Mouse (Mus musculus): ENCODE data around the gene Homer2. TPM values are rescaled to one million over a fixed set of nuclear protein-coding genes. Genes with fewer than 3 reads are reported as not detected.

The Homer2 gene
- total and polyA plus RNA-seq, 3 experiments: 0.08 TPM; not detected in 2

- peaks cover 72 to 96% of the 10 kb centered on the region in 2 experiments for H3K36me3 ChIP-seq (replicated peaks in 1 of 2; ENCODE audit: control insufficient read depth in 1 of 2, insufficient read depth in 1 of 2, low read length in 1 of 2)
- DNase-seq (ENCODE audit: extremely low read depth): no peak
- dilution Hi-C loops (cut with MboI; ENCODE audit: extremely low pct_ligation_motif_present, extremely low pct_unique_long_range_greater_than_20kb, low sequenced_read_pairs): no loop called here
Measured at GRCm38 (mm10) chr7:81593387-81593786, 113.9 kb downstream of the Homer2 start.

GRCm38 (mm10) chr7:81592686-81593085, 114.6 kb downstream of the Homer2 start:
- Histone ChIP-seq H3K4me3 (replicated peaks in 1 of 3; ENCODE audit: low read depth in 2 of 3, low read length in 2 of 3, poor library complexity in 1 of 3) (no peak overlapping the region), H3K27ac (ENCODE audit: insufficient read depth, low read depth) (no peak overlapping the region), H3K79me2 (replicated peaks; ENCODE audit: control insufficient read depth, extremely low read depth, insufficient read depth, poor library complexity, severe bottlenecking) (no peaks in the 10 kb centered on the region), H3K4me2 (ENCODE audit: insufficient read depth, low read depth, poor library complexity, severe bottlenecking) (no peak overlapping the region), H3K4me1 (ENCODE audit: control insufficient read depth in 1 of 2, insufficient read depth in 2 of 2) (no peaks in the 10 kb centered on the region), H3K9me3 (replicated peaks; ENCODE audit: low read length) (peaks cover 1% of the 10 kb centered on the region), H3K27me3 (replicated peaks) (no peaks in the 10 kb centered on the region), H3K9ac (ENCODE audit: insufficient read depth, low read depth) (no peak overlapping the region), H3K36me3 (replicated peaks in 1 of 2; ENCODE audit: control insufficient read depth in 1 of 2, insufficient read depth in 1 of 2, low read length in 1 of 2) (peaks cover 67 to 96% of the 10 kb centered on the region in 2 experiments)
- in situ Hi-C loops (cut with MboI; ENCODE audit: low pct_ligation_motif_present, low pct_unique_long_range_greater_than_20kb, low sequenced_read_pairs) (no loop called here), dilution Hi-C loops (cut with MboI; ENCODE audit: extremely low pct_ligation_motif_present, extremely low pct_unique_long_range_greater_than_20kb, low sequenced_read_pairs) (no loop called here)
- DNase-seq (ENCODE audit: extremely low read depth): no peak
- TF ChIP-seq TCF12 (IDR thresholded peaks at IDR 0.05; ENCODE audit: low read depth, low read length) (no peak), KAT2A (IDR thresholded peaks at IDR 0.05; ENCODE audit: insufficient replicate concordance, low read length) (no peak), CHD2 (IDR thresholded peaks at IDR 0.05; ENCODE audit: low read length) (no peak), CHD1 (IDR thresholded peaks at IDR 0.05; ENCODE audit: low read depth, low read length) (no peak), ZMIZ1 (IDR thresholded peaks at IDR 0.05; ENCODE audit: low read depth, low read length) (no peak), JUN (IDR thresholded peaks at IDR 0.05; ENCODE audit: insufficient read depth, low read depth, low read length) (no peak), HCFC1 (IDR thresholded peaks at IDR 0.05; ENCODE audit: low read depth, low read length) (no peak), RCOR1 (conservative IDR thresholded peaks at IDR 0.05; ENCODE audit: low read depth, low read length) (no peak), MEF2A (IDR thresholded peaks at IDR 0.05; ENCODE audit: borderline replicate concordance, low read depth, low read length) (no peak), ELF1 (IDR thresholded peaks at IDR 0.05; ENCODE audit: low read depth, low read length) (no peak), MAFK (IDR thresholded peaks at IDR 0.05; ENCODE audit: insufficient replicate concordance, low read length) (no peak), USF1 (IDR thresholded peaks at IDR 0.05; ENCODE audit: low read depth, low read length) (no peak), TBP (conservative IDR thresholded peaks at IDR 0.05; ENCODE audit: low read depth, low read length) (no peak), MAX (IDR thresholded peaks at IDR 0.05; ENCODE audit: low read length) (no peak), ZC3H11A (IDR thresholded peaks at IDR 0.05; ENCODE audit: low read depth, low read length) (no peak), RAD21 (IDR thresholded peaks at IDR 0.05; ENCODE audit: low read depth, low read length) (no peak)

More at GRCm38 (mm10) chr7:81593387-81593786, 113.9 kb downstream of the Homer2 start:
- H3K4me1 ChIP-seq (ENCODE audit: control insufficient read depth in 1 of 2, insufficient read depth in 2 of 2): no peaks in the 10 kb centered on the region
- H3K27me3 ChIP-seq (replicated peaks): no peaks in the 10 kb centered on the region
- in situ Hi-C loops (cut with MboI; ENCODE audit: low pct_ligation_motif_present, low pct_unique_long_range_greater_than_20kb, low sequenced_read_pairs): no loop called here
- no peaks in the 10 kb centered on the region for H3K9me3 ChIP-seq (replicated peaks; ENCODE audit: low read length)
- TF ChIP-seq USF1 (IDR thresholded peaks at IDR 0.05; ENCODE audit: low read depth, low read length) (no peak), CHD1 (IDR thresholded peaks at IDR 0.05; ENCODE audit: low read depth, low read length) (no peak), ELF1 (IDR thresholded peaks at IDR 0.05; ENCODE audit: low read depth, low read length) (no peak), MXI1 (IDR thresholded peaks at IDR 0.05; ENCODE audit: low read depth, low read length) (no peak)
- H3K79me2 ChIP-seq (replicated peaks; ENCODE audit: control insufficient read depth, extremely low read depth, insufficient read depth, poor library complexity, severe bottlenecking): no peaks in the 10 kb centered on the region
- no peak overlapping the region for H3K9ac ChIP-seq (ENCODE audit: insufficient read depth, low read depth)
- H3K4me2 ChIP-seq (ENCODE audit: insufficient read depth, low read depth, poor library complexity, severe bottlenecking): no peak overlapping the region
- no peak overlapping the region for H3K4me3 ChIP-seq (replicated peaks in 1 of 3; ENCODE audit: low read depth in 2 of 3, low read length in 2 of 3, poor library complexity in 1 of 3)
- H3K27ac ChIP-seq (ENCODE audit: insufficient read depth, low read depth): no peak overlapping the region
